Mouse (Mus musculus): ENCODE data around the gene Ppa1.
A peak's percentile ranks its signal among the peaks of the same experiment; 100 is the strongest.
"Not testable (repeated sequence)": the region's sequence is repeated elsewhere in the genome, so short reads cannot be mapped to it uniquely, and the experiment has no call there.

The Ppa1 gene

DNA sequence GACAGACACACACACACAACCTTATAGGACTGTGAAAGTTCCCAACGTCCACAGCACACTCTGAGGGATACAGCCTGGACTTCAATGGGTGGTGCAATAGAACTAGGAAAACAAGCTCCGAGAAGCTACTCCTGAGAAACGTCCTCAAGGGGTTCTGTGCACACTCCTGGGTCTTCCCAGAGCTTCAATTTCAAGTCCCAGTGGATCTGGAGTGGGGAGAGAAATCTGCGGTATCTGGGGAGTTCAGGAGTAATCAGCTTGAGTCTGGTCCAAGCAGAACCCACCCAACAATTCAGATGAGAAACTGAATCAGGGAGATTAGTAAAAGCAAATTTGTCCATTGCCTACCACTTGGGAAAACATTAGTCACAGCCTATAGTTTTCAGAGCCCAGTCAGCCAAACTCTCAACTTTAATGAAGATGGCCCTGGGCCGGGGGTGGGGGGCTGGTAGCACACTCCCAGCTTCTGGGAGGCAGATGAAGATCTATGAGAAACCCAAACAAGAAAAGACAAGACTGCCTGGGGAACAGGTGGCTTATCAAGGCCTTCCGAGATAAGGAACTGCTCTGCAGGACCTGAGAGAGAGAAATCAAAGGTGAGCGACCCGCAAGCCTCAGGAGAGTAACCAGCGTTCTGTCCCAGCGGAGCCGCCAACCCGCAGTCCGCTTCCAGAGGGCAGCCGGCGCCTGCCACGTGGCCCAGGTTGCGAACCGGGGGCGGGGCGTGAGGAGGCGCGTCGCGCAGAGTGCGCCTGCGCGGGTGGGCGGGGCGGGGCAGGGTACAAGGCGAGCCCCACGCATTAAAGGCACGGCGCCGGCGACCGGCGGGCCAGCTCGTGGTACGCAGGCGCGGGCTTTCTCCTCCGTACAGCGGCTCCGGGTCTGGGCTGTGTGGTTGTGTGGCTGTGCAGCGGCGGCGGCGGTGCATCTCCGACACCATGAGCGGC, at the start of gene Ppa1:
Ppa1 (plus strand) TSS at position 763 of the 947 bp plus-strand sequence.
- DNase-seq: peak; percentile 88 to 94

GRCm38 (mm10) chr10:61599556-61600114, 48.7 kb upstream of the Ppa1 start:
- DNase-seq: no peak

GRCm38 (mm10) chr10:61602283-61603033, 45.9 kb upstream of the Ppa1 start:
- DNase-seq: peak; percentile 39 to 80

- no peak for DNase-seq
These were observed 43.8 kb upstream of the Ppa1 start for GRCm38 (mm10) chr10:61604376-61605065.

DNA sequence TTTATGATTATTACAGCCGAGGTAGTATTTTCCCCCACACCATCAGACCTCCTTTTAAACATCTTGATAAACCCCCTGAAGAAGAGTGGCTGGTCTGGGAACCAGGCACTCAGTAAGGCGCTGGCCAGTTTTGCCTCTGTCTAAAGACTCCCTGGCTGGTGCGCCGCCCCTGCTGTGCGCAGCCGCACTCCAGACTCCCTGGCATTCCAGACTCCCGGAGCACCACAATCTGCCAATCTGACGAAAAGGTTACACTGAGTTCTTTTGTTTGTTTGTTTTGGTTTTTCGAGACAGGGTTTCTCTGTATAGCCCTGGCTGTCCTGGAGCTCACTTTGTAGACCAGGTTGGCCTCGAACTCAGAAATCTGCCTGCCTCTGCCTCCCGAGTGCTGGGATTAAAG, 43.0 kb upstream of the Ppa1 start:
- DNase-seq: not testable (repeated sequence)

- DNase-seq: peak; percentile 28 to 81
These were observed 42.5 kb upstream of the Ppa1 start for GRCm38 (mm10) chr10:61605851-61606250.

DNA sequence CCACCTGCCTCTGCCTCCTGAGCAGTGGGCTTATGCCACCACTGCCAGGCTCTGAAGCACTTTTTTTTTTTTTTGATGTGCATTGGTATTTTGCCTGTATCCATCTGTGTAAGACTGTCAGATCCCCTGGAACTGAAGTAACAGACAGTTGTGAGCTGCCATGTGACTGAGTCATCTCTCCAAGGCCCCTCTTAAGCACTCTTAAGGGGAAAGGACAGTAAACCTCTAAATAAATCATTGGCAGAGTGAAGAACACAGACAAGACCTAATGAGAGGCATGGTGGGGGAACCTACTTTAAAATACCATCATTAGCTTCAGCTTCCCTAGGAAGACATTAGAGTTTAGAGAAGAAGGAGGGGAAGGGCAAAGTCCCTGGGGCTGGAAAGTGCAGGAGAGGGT, 40.1 kb upstream of the Ppa1 start:
- no peak for DNase-seq

DNA sequence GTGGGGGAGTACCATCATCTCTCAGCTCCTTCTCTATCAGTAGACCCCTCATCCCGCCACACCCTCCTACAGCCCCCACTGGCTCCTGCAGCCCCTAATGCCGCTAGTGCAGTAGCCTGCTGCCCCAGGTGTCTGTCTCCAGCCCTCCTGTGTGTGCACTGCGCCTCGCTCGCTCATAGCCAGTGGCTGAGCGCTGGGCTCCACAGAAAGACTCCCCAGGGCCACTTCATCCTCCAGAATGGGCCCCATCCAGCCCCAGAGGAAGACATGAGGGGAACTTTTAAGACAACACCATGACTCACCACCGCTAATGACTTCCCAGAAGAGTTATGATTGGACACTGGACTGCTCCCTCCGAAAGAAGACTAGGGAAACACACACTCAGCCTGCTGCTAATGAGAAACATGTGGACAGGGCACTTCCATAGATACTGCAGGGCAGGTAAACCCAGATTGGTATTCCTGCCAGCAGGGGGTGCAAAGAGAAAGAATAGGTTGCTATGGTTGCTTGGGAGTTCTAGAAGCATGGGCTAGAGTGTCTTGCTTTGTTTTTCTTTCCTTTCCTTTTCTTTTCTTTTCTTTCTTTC, 37.6 kb upstream of the Ppa1 start:
- DNase-seq: peak; percentile 35 to 77

DNA sequence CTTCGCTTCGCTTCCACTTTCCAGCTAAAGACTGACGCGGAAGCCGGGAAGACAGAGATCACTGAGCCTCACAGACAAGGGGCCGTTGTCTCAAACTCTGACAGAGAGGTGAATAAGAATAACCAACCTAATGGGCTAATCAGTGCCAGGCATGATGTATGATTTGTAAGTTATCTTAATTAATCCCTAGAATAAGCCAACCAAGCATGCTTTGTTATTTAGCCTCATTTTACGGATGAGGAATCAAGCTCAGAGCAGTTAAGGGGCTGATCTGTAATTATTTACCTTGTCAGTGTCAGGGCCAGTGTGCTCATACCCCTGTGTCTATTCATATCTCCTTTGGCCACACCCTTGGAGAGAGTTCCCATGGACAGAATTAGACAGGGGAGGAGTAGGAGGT, 34.0 kb upstream of the Ppa1 start:
- DNase-seq: no peak

- no peak for DNase-seq
These were observed 29.8 kb upstream of the Ppa1 start for GRCm38 (mm10) chr10:61618528-61618927.

DNA sequence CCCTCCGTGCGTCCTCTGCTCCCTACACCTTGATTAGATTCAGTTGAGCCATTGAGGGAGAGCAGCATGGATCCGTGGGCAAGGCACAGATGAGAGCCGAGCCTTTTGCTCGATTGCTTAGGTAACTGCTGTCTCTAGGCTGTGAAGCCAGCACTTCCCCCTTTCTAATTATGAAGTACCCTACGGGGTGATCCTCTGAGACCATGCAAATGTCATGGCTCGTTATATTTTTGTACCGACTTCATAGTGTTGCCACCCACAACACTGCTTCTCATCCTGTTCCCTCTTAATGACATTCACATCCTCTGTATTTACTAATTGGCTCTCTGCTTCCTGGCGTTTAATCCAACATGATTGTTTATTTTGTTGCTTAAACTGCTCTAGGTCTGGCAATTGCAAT, 26.7 kb upstream of the Ppa1 start:
- no peak for DNase-seq

GRCm38 (mm10) chr10:61623874-61624273, 24.5 kb upstream of the Ppa1 start:
- not testable (repeated sequence) for DNase-seq

DNA sequence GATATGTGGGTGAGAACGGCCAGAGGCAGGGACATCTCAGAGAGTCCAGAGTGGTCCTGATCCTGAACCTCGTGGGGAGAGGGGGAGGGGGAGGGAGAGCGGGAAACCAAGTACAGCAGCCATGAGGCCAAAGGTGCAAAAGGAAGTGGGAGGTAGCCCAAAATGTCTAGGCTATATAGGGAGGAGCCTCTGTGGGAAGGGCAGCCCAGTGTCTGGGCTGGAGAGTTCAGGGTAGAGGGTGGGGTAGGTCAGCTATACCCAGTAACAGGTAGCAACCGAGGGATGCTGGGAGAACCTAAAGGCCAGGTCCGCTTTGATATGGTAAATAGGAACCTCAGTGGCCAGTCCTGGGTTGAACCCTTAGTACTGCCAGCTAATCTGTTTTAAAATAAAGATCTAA, 23.6 kb upstream of the Ppa1 start:
- no peak for DNase-seq

DNA sequence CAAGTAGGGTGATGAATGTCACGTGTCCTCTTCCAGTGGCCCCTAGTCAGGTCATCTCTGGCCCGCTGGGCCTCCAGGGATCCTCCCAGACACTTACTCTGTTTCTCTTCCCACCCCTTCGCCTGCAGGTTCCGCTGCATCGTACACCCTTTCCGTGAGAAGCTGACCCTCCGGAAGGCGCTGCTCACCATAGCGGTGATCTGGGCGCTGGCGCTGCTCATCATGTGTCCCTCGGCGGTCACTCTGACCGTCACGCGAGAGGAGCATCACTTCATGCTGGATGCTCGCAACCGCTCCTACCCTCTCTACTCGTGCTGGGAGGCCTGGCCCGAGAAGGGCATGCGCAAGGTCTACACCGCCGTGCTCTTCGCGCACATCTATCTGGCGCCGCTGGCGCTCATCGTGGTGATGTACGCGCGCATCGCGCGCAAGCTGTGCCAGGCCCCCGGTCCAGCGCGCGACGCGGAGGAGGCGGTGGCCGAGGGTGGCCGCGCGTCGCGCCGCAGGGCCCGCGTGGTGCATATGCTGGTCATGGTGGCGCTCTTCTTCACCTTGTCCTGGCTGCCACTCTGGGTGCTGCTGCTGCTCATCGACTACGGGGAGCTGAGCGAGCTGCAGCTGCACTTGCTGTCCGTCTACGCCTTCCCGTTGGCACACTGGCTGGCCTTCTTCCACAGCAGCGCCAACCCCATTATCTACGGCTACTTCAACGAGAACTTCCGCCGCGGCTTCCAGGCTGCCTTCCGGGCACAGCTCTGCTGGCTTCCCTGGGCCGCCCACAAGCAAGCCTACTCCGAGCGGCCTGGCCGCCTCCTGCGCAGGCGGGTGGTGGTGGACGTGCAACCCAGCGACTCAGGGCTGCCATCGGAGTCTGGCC, 22.7 kb upstream of the Ppa1 start:
- DNase-seq: peak in 1 of 2 experiments; percentile 14

DNA sequence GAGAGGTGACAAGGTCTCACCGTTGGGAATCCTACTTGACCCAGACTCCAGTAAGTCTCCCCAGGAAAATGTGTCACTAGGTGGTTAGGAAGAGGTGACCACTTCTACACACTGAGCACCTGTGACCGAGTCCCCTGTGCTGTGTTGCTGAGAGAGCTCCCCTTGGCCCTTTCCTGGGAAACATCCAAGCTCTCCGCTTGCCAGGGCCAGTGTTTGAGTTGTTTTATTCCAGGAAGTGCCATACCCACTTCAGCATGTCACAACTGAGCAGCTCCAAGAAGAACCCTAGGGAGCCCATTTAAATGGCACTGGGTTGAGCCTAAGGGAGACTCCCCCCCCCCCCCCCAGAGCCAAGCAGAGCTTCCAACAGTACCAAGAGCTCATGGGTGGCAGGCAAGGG, 21.8 kb upstream of the Ppa1 start:
- no peak for DNase-seq

GRCm38 (mm10) chr10:61627195-61627937, 21.0 kb upstream of the Ppa1 start:
- DNase-seq: peak; percentile 6 to 31

DNA sequence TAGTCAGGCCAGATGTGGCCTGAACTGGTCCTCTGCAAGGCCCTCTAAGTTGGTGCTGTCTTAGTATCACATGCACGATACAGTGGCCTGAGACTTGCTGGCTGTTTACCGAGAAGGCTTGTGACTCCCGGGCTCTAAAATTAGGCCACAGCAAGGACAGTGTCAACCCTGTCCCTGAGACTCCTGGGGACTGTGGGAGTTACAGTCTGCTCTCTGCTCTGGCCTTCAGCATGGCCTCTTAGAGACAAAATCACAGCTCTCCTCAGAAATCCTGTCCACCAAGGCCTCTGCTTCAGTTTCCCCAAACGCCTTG, 20.5 kb upstream of the Ppa1 start:
- peak in 1 of 2 experiments; percentile 3 for DNase-seq

- DNase-seq: no peak
These were observed 15.9 kb upstream of the Ppa1 start for GRCm38 (mm10) chr10:61632445-61632844.

DNA sequence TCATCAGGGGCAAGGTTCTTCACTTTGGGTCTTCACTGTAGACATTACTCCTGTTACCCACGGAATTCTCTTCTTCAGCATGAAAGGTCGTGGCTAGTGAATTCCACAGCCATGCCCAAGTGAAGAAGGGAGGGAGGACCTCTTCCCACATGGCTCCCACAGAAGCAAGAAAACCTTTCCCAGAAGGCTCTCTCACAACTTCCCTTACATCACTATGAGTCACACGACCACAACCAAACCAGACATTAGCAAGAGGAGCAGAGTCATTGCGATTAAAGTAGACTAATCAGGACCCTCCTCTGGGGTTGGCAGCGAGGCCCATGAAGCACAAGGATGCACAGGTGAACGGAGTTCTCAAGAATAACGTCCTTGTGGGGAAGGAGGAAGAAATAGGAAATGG, 11.3 kb upstream of the Ppa1 start:
- no peak for DNase-seq

DNA sequence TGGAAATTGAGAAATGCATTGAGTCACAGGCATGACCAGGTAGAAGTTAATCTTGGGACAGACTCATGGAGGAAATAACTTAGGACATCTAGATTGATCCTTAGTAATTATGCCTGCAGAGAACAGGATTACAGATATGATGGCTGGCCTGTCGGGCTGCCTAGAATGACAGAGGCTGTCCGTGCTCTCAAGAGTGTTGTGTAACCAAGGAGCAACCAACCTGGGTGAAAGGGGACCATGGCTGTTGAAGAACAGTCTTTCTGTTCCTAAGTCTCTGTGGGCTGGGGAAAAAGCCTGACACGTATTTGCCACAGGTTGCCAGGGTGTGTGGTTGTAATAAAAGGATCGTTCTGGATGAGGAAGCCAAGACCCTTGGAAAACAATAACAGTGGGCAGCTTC, 8.0 kb upstream of the Ppa1 start:
- no peak for DNase-seq

DNA sequence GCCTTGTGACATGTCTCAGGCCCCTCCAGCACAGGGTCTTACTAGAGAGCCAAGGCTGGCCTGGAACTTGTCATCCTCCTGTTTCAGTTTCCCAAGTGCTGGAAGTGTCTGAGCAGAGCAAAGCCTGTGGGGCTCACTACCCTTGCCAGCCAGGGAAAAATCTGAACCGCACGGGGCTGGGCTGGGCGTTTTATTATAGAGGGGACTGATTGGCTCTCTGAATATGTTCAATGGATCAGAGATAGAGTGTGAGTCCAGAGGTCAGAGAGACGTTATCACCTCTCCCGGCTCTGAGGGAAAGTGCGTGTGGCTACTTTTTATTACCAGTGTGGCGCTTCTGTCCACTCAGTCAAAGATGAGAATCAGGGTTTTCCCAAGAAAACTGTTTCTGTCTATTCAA, 1.8 kb upstream of the Ppa1 start:
- no peak for DNase-seq

Data from kidney, postnatal 36 days (tissue).